Mouse (Mus musculus): ENCODE results near the gene Tusc2.

DNA sequence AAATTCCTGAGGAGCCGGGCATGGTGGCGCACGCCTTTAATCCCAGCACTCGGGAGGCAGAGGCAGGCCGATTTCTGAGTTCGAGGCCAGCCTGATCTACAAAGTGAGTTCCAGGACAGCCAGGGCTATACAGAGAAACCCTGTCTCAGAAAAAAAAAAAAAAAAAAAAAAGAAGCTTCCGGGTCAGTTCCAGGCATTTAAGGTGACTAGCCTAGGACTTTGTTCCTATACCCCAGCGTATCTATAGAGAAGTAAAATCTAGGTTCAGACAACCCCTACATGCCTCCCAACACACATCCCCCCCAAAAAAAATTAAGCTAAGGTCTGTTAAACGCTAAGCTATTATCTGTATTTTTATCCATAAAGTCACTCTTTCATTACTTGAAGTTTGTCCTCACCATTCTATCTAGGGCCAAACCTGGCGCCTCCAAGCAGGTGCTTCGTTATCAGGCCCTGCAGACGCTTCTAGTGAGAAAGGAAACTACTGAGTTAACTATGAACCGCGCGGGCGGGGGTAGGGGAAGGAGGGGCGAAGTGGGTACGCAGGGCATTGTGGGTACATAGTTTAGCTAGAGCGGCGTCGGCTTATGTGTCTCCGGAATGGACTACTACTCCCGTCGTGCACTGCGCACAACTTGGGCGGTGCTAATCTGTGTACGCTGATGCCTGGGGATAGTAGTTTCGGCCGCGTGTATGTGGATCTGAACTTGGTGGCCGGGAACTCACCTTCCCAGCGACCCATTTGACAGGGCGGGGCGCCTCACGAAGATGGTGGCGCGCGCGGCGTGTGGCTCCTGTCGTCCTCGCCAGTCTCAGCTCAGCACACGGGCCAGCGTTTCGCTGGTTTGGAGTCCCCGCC, 24.1 kb downstream of the Tusc2 start, which contains the start of gene Ifrd2:
- TF ChIP-seq POLR2A (IDR thresholded peaks at IDR 0.05; ENCODE audit: extremely low read depth, insufficient read depth, low read length) (no peak), CTCF (IDR thresholded peaks at IDR 0.05; ENCODE audit: extremely low read depth, insufficient read depth, low read length) (no peak)
